Mouse (Mus musculus) neutrophil, adult 83 days (primary cell): ENCODE results near the gene Ubqln5. TPM values are rescaled to one million over a fixed set of nuclear protein-coding genes. Genes with fewer than 3 reads are reported as not detected.

Experiments
- total RNA-seq, 2 experiments: library from RNA; stranded (reverse); gene quantifications; one replicate each; pipeline ENCODE4 v1.2.4; 2023

Ubqln5 gene
- total RNA-seq = not detected

GRCm38 (mm10) chr7:104129726-104130125, at the start of gene Ubqln5:
TSS of gene Ubqln5 (minus strand) at chr7:104129826.

GRCm38 (mm10) chr7:104150456-104150855, 20.8 kb upstream of the Ubqln5 start, which contains the start of gene Ubqlnl:
TSS of gene Ubqlnl (minus strand) at chr7:104150556.

GRCm38 (mm10) chr7:104143179-104143578, 13.6 kb upstream of the Ubqln5 start, which contains the start of gene Ubqln3:
TSS of gene Ubqln3 (minus strand) at chr7:104143279.

GRCm38 (mm10) chr7:104137305-104137704, 7.7 kb upstream of the Ubqln5 start, which contains the start of gene Olfr643:
TSS of gene Olfr643 (minus strand) at chr7:104137405.

GRCm38 (mm10) chr7:104104757-104104972, 25.0 kb downstream of the Ubqln5 start, which contains the start of gene Olfr646:
TSS of gene Olfr646 (plus strand) at chr7:104104873.

GRCm38 (mm10) chr7:104085365-104085764, 44.3 kb downstream of the Ubqln5 start, which contains the start of gene Olfr645:
TSS of gene Olfr645 (minus strand) at chr7:104085465.

Other genes starting within 250 kb of the Ubqln5 start
- not detected for gene Olfr66, start 243.6 kb downstream of the Ubqln5 start, total RNA-seq
- gene Olfr64, start 235.3 kb downstream of the Ubqln5 start, total RNA-seq = not detected
- gene Olfr65, start 226.3 kb downstream of the Ubqln5 start, total RNA-seq = not detected
- not detected for gene Olfr631, start 201.0 kb downstream of the Ubqln5 start, total RNA-seq
- gene Olfr632, start 195.5 kb downstream of the Ubqln5 start, total RNA-seq = not detected
- not detected for gene Olfr633, start 185.4 kb downstream of the Ubqln5 start, total RNA-seq
- not detected for gene Olfr635, start 158.7 kb downstream of the Ubqln5 start, total RNA-seq
- gene Olfr638, start 131.1 kb downstream of the Ubqln5 start, total RNA-seq = not detected
- gene Olfr639, start 112.5 kb downstream of the Ubqln5 start, total RNA-seq = under 1 TPM; 0.07 to 0.09 TPM
- gene Olfr640, start 104.3 kb downstream of the Ubqln5 start, total RNA-seq = not detected
- gene Olfr641, start 94.4 kb downstream of the Ubqln5 start, total RNA-seq = not detected
- not detected for gene Olfr642, start 77.2 kb downstream of the Ubqln5 start, total RNA-seq
- gene 4930516K23Rik, start 68.4 kb downstream of the Ubqln5 start, total RNA-seq = not detected
- gene Olfr644, start 58.0 kb downstream of the Ubqln5 start, total RNA-seq = not detected
- not detected for gene Olfr645, start 44.4 kb downstream of the Ubqln5 start, total RNA-seq
- gene Olfr646, start 25.0 kb downstream of the Ubqln5 start, total RNA-seq = under 1 TPM in 1 of 2 experiments, not detected in 1; 0.13 TPM
- not detected for gene Olfr643, start 7.6 kb upstream of the Ubqln5 start, total RNA-seq
- gene Ubqln3, start 13.5 kb upstream of the Ubqln5 start, total RNA-seq = not detected
- not detected for gene Ubqlnl, start 20.7 kb upstream of the Ubqln5 start, total RNA-seq
- gene Olfm5, start 35.0 kb upstream of the Ubqln5 start, total RNA-seq = not detected
- under 1 TPM; 0.13 to 0.22 TPM for gene Olfr648, start 53.6 kb upstream of the Ubqln5 start, total RNA-seq
- gene Olfr649, start 66.2 kb upstream of the Ubqln5 start, total RNA-seq = not detected
- gene Trim6, start 89.0 kb upstream of the Ubqln5 start, total RNA-seq = 1 to 10 TPM; 1.6 TPM
- 10 to 100 TPM; 13.9 to 19.6 TPM for gene Trim34a, start 114.6 kb upstream of the Ubqln5 start, total RNA-seq
- gene Trim5, start 158.3 kb upstream of the Ubqln5 start, total RNA-seq = 10 to 100 TPM; 11.2 to 12.9 TPM
- gene Trim12a, start 185.6 kb upstream of the Ubqln5 start, total RNA-seq = 10 to 100 TPM; 47.0 to 57.4 TPM
- under 1 TPM; 0.68 to 0.79 TPM for gene Trim34b, start 199.6 kb upstream of the Ubqln5 start, total RNA-seq
- 10 to 100 TPM; 26.0 to 29.6 TPM for gene Trim12c, start 223.5 kb upstream of the Ubqln5 start, total RNA-seq
- 10 to 100 TPM; 50.6 to 69.0 TPM for gene Trim30b, start 240.1 kb upstream of the Ubqln5 start, total RNA-seq